Mouse (Mus musculus): ENCODE results near the gene Ncl.
A peak's percentile ranks its signal among the peaks of the same experiment; 100 is the strongest.

Ncl gene

DNA sequence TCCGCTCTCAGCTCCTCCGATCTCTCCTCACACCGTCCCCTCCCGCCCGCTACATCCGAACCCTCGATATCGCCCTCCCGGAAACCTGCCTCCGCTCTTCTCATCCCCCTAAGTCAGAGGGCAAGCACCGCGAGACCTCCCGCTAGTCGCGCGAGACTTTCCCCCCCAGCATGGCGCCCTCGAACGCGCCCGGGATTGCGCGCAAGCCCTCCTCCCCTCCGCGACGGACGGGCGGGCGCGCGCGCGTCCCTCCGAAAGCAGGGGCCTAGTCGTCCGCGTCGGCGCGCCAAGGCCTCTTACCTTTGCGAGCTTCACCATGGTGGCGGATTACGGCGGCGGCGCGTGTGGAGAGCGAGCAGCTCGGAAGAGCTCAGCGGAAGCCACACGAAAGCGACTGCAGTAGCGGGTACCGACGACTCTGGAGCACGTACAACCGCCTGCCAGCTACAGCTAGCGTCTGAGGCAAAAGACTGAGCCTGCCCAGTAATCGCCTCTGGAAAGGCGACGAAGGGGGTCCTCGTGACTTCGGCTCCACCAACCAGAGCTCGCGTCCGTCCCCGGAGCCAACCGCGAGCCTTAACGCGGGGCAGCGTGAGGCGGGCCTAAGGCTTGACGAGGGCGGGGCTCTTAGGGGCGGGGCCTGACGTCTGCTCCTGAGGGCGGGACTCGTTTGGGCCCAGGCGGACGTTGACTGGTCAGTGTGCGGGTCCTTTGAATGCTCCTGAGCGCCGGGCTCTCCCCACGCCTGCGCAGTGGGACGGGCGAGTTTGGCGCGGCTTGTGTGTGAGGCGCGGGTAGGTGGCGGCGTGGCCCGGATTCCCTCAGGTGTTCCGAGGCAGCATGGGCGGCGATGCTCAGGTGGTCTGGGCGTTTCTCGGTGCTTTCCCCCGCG lies at the start of gene Ncl:
Ncl (minus strand) TSS at position 495 of the 892 bp plus-strand sequence.
- DNase-seq (ENCODE audit: low read depth) = peak; percentile 97

DNA sequence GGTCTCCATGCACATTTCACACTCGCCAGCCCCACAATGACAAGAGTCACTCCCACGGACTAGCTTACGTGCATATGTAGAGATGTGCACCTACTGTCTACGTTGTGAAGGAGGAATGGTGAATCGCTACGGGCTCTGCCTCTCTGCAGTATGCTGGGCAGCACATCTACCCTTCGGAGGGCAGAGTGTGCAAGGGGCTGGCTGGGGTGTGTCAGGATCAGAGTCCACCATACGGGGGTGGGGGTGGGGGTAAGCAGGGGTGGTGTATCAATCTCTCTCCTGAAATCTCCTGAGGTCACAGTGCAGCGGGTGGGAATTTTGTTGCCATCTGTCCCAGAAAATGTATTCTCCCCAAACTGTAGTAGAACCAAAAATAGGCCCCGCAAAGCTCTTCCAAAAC lies 49.3 kb upstream of the Ncl start:
- DNase-seq (ENCODE audit: low read depth) = no peak

DNA sequence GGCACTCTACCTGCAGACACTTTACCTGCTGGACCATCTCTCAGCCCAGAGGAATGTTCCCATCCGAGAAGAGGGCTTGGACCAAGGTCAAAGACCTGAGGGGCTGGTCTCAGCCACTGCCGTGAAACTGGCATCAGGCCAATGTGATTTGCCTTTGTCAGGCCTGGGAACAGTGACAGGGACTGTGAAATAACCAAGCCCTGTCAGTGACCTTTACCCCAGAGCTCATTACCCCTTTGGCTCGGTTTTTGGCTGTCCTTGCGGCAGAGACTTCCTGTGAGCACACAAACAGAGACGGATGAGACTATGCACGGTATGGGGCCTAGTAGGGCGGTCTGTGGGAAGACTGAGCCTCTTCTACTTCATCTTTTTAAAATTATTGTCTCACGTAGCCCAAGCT lies 47.7 kb upstream of the Ncl start:
- no peak for DNase-seq (ENCODE audit: low read depth)

DNA sequence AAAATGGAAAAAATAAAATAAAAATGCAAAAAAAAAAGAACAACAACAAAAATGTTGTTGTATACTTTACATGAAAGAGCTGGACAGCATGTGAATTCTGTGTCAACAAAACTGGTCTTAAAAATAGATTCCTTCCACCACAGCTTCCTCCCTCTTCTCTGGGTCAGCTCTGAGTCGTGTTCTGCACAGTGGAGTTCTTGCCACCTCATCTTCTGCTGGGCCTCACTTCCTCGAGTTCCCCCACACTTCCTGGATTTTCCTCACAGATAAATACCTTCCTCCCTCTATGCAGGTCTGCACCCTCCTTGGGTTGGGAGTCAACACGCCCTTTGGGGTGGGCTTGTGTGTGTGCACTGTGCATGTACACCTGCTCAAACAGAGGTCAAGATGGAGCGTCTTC lies 47.1 kb upstream of the Ncl start:
- no peak for DNase-seq (ENCODE audit: low read depth)

DNA sequence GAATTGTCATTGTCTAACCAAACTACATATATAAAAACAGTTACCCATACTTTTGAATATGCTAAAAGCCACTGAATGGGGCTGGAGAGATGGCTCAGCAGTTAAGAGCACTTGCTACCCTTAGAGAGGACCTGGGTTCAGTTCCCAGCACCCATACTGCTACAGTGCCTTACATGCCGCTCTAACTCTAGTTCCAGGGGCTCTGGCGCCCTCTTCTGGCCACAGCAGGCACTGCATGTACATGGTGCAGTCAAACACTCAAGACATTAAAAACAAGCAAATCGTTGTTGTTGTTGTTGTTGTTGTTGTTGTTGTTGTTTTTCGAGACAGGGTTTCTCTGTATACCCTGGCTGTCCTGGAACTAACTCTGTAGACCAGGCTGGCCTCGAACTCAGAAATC lies 45.6 kb upstream of the Ncl start:
- DNase-seq (ENCODE audit: low read depth) = peak; percentile 17

DNA sequence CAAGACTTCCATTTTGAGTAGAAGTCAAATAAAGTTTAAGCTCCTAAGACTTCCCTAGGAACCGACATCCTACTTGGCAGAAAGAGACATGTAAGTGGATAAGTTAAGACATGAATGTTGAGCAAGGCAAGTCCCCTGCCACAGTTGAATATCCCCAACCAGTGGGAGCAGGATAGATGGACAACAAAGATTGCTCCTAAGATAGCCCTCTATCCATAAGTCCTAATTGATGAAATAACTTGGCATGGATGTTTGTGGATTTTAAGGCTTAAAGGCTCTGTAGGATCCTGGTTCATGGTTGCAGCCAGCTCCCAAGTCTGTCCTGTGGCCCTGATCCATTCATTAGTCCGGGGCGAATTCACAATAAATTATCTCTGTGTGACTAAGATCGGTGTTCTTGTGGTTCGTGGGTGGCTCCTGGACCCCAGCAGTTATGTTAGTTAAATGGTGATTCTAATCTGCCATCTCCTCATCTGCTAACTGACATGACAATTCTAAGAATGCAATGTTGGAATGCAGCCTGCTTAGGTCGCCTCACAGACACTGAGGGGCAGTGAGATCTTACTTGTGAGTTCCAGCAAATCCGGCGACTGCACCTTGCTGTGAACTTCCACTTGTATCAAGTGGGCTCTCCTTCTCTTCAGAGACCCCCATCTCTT lies 41.0 kb upstream of the Ncl start:
- no peak for DNase-seq (ENCODE audit: low read depth)

DNA sequence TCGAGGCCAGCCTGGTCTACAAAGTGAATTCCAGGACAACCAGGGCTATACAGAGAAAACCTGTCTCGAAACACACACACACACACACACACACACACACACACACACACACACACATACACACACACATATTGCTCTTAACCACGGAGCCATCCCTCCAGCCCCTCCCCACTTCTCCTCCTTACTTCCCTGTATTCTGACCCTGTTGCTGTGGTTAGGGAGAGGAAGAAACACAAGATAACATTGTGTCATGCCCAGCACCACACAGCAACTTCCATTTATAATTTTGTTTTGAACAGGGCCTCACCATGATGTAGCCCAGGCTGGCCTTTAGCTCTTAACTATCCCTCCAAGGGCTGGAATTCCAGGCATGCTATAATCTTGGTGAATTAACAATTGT lies 40.1 kb upstream of the Ncl start:
- DNase-seq (ENCODE audit: low read depth) = no peak

DNA sequence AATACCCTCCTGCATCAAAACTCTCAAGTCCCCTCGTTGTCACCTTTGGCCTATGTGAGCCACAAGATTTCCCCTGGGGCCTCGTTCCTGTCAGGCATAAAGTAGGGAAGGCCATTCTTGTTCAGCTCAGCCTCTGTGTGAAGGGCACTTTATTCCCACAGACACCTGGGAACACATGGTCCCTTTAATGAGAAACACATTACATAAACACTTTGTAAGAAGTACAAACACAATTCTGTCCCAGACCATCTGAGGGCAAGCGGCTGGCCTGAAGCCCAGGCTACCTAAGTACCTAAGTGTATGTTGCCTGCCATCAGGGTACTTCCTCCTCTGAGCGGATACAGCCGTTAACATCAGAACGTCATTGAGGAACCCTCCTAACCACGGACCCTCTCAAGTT lies 39.0 kb upstream of the Ncl start:
- DNase-seq (ENCODE audit: low read depth) = no peak

DNA sequence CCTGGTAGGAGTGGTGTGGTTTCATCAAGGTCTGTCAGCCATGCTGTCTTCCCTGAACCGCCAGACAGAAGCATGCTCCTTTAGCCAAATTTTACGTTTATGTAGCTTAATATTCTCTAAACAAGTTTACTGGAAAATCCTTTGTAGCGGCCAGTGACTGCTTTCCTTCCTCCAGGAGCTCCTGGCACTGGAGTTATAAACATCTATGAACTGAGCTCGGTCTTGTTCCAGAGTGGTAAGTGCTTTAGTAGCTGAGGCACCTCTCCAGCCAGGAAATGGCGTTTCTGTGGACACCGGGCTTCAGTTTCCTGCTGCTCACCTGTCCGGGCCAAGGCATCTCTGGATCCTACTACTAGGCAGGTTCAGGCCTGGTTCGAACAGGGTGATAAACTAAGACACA lies 38.4 kb upstream of the Ncl start:
- no peak for DNase-seq (ENCODE audit: low read depth)

DNA sequence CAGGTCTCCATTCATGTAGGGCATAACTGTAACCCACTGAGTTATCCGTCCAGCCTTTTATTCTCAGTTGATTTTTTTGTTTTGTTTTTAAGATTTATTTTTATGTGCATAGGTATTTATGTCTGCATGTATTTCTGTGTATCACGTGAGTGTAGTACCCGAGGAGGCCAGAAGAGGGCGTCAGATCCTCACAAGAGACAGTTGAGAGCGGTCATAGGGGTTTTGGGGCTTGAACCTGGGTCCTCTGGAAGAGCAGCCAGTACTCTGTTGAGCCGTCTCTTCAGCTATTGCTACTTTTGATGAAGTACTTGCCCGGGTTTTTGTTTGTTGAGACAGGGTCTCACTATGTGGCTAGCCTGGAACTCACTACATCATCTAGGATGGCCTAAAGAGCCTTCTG lies 36.7 kb upstream of the Ncl start:
- no peak for DNase-seq (ENCODE audit: low read depth)

DNA sequence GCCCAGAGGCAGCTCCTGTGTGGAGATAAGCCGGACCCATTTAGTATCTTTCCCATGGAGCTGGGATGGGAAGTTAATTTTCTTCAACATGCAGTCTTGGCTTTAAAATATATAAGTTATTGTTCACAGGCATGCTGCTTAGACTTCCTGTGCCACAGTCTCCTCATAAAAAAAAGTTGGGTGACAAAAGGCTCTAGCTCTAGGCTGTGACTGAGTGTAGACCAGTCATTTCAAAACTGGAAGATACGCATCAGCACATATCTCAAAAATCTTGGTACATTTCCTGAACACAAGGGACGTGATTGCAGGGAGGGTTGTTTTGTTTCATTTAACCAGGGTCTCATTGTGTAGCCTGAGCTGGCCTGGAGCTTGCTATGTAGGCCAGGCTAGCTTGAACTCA lies 35.0 kb upstream of the Ncl start:
- DNase-seq (ENCODE audit: low read depth) = no peak

DNA sequence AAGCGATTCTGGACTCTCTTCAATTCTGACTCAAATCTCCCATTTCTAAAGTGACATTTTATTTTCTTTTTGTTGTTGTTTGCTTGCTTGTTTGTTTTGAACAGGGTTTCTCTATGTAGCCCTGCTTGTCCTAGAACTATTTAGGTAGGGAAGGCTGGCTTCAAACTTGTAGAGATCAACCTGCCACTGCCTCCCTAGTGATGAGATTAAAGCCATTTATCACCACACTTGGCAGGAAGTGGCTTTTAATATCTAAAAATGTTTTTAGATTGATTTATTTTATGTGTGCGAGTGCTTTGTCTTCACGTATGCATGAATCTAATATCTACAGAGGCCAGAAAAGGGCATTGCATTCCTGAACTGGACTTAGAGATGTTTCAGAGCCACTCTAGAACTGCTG lies 34.0 kb upstream of the Ncl start:
- DNase-seq (ENCODE audit: low read depth) = no peak

DNA sequence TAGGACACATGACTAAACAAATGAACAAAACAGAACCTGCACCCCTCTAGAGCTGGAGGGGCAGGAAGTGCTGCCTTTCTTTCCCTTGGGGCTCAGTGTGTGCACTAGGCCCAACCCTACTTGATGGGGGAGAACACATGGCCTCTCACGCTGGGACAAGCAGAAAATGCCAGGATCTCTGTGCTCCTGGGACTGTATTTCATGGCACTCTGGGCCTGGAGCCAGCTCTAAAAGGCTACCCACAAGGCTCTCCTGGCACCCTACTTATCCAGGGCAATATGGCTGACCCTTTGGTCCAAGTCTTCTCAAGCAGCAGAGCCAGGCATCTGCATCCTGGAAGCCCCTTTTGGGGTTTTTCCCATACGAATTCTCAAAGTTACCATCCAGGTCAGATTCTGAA lies 32.2 kb upstream of the Ncl start:
- no peak for DNase-seq (ENCODE audit: low read depth)

DNA sequence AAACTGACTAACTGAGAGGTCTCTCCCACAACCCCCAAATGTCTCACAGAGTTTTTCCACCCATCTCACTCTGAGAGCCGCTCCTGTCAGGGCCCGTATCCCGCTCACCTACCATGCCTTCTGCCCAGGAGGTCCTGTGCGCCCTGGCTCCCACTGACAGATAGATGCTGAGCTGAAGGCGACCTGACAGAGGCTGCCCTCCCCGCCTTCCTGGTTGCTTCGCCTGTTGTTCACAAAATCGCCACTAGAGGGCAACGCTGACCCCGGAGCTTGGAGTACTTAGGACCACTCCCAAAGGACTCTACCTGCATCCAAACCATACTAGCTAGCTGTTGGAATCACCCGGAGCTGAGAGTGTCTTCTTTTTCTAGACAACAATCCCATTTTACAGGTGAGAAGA lies 30.0 kb upstream of the Ncl start:
- DNase-seq (ENCODE audit: low read depth) = peak; percentile 55

DNA sequence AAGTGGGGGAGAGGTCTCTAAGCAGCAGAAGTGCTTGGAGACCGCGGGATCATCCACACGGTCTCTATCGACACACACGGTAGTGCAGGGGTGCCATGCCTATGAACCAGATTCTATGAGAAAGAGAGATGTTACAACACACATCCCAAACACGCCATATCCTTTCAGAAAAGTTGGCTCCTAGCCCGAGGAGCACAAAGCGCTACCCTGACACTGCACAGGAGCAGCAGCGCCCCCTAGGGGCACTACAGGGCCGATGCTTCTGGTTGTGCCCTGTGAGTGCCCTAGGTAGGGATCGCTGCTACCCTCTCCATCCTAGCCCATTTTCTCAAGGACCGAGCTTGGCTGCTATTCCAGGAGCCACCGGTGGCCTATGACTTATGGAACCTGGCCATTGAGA lies 21.8 kb upstream of the Ncl start:
- peak; percentile 57 for DNase-seq (ENCODE audit: low read depth)

DNA sequence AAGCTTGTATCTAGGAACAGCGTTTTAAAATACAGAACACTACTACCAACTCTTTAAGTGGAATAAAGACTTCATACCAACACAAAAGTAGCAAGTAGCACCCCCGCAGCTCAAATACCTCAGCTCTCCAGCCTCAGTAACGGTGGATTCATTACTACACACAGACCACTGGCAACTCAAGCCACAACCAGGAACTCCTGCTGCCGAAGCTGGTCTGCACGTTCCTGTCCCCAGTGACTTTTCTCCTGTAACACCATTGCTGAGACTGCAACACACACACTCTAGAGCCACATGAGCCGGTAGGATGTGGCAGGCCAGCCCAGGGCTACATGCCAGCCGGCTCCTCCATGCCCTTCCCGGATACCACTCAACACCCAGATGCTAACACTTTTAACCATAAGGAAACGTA lies 20.0 kb upstream of the Ncl start:
- no peak for DNase-seq (ENCODE audit: low read depth)

DNA sequence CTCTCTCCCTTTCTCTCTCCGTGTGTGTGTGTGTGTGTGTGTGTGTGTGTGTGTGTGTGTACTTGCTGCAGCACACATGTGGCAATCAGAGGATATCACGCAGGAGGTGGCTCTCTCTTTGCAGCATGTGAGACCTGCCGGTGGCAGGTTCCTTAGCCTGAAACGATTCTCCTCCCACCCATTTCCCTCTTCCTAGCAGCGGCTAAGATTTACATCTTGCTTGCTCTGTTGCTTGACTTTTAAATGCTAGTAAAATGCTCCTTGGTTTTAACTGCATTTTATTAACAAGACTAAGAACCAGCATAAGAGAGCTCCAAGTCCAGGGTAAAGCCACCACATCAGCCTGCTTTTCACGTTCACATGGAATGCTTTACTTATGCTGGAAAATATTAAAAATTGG lies 19.5 kb upstream of the Ncl start:
- DNase-seq (ENCODE audit: low read depth) = no peak

DNA sequence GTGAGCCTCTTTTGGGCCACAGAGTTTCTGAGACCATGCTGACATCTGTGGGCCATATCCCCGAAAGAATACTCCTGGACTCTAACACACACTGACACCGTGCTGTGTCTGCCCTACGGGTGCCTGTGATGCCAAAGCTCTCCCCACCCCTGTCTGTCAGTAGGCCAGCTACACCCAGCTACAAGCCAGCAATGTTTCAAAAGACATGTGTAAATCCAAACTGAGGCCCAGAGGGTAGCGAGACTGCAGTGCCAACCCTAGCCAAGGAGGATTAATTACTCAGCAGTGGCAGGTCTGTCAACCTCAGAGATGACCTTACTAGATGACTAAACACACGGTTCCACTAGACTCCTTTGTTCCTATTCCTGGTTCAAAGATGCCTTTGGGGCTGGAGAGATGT lies 17.2 kb upstream of the Ncl start:
- no peak for DNase-seq (ENCODE audit: low read depth)

DNA sequence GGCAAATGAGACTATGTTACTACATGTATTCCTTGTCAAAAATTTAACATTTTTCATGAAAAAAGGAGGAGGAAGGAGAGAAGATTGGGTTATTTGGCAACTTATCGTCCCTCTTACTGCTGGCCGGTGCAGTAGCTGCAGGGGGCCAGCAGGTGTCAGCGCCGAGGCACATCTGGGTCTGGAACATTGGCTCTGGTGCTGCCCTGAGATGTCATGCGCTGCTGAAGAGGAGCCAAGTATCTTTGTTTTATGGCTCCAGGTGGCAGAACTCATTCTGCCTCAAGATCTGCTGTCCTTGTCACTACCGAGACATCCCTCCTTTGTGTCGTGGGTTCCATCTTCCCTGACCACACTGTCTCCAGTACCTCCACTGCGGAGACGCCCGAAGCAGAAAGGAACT lies 12.8 kb upstream of the Ncl start:
- DNase-seq (ENCODE audit: low read depth) = no peak

DNA sequence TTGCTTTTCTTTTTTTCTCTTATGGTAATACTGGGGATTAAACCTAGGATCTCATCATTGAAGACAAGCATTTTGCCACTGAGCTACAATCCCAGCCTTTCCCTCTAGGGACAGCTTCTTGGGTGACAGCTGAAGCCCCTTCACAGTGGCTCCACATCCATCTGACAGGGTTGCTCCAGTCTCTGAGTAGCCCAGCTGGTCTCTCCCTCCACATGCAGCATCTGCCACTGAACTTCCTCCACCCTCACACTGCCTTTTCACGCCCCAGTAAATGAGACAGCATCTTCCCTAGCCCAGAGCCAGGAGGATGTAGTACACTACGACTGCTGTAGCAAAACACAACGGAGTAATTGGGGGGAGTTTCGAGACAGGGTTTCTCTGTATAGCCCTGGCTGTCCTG lies 8.9 kb upstream of the Ncl start:
- DNase-seq (ENCODE audit: low read depth) = no peak

DNA sequence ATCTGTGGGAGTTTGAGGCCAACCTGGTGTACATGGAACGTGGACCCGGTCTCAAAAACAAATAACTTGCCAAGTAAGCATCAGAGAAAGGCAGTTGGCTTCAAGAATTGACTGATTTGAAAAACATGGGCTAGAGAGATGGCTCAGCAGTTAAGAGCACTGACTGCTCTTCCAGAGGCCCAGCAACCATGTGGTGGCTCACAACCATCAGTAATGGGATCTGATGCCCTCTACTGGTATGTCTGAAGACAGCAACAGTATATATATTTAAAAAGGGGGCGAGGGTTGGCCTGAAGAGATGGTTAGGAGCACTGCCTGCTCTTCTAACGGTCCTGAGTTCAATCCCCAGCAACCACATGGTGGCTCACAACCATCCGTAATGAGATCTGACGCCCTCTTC lies 4.5 kb upstream of the Ncl start:
- DNase-seq (ENCODE audit: low read depth) = no peak

DNA sequence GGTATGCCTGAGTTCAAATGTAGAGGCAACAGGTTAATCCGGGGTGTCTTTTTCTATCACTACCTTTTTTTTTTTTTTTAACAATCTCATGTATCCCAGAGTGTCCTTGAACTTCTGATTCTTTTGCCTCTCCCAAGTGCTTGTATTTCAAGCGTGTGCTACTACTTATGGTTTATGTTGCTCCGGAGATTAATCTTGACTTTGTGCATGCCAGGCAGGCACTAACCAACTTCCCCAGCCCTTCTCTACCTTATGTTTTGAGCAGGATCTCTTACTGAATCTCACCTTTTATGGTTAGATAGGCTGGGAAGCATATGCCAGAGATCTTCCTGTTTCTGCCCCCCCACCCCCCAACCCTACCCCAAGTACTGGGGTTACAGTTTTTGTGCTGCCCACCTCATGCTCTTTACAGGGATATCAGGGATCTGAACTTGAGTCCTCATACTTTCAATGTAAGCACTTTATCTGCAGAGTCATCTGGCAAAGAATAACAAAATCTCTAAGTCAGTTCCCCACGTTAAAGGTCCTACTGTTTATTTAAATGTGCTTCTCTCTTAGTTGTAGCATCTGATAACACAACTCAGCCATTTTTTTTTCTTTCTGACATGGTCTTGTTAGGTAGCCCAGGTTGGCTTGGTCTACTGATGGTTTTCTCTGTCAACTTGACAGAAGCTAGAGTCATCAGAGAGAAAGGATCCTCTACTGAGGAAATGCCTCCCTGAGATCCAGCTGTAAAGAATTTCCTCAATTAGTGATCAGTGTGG lies 2.8 kb upstream of the Ncl start:
- no peak for DNase-seq (ENCODE audit: low read depth)

DNA sequence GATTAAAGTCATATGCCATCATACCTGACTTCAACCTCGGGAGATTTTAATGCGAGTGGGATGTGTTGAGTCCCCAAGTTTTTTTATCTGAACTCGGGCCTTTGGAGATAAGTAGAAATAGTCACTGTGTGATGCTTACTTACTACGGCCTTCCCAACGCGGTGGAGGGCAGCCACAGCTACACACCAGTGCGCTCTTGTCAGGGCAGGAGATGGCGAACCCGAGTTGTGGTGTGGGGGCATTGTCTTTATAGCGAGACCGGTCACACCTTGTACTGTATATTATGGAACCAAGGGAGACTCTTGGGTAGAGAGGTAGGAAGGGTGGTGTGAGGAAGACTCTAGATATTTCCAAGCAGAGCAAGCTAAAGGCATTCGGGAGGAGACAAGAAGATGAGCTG lies 1.2 kb upstream of the Ncl start:
- DNase-seq (ENCODE audit: low read depth) = no peak

All from c-Kit-positive CD71-positive TER-119-negative erythroid progenitor cells, embryonic 14.5 days (primary cell).